In the genomic region with DNA sequence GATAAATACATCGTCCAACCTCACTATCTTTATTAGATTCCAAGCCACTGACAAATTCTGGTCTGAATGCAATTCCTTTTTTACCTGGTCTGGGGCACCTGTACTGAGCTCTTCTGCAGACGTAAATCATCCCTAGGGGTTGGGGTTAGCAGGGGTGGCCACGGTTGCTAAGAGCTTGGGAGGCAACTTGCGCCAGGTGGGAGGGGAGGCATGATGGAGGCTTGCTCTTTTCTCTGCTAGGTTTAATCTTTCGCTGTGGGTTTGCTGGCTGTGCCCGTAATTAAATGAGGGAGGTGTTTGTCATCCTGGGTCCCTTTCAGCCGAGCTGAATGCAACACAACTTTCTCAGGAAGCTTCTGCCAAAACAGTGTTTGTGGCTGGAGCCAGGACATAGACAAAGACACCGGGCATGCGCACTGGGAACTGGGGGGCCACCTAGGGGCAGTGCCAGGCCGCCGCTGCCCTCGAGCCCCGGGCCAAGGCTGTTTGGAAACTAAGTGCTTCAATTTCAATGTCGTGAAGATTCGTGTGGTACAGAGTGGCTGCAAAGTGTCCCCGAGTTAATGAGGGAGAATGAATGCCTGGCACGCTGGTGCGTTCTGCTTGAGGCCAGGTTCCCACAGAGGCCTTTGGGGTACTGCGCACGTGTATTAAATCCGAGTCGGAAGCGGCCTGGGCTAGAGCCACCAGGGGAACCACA, we compare ENCODE assay signal across 7 mouse cellular contexts.
DNase-seq lines count a peak whose midpoint lies in the region; ATAC-seq lines count a peak whose summit lies in the region.

No protein-coding gene starts in this region.

- no peaks in the 10 kb centered on the region for H3K9me3 ChIP-seq in forebrain, embryonic 15.5 days
- no peaks in the 10 kb centered on the region for H3K9me3 ChIP-seq in neural tube, embryonic 13.5 days

- peak; percentile 80 for ATAC-seq in forebrain, embryonic 15.5 days (replicated peaks)
- ATAC-seq in neural tube, embryonic 13.5 days (ENCODE audit: low read depth), result peak; percentile 80

- DNase-seq in spleen, postnatal 4 days (ENCODE audit: low spot score in 2 of 2), result peak; percentile 61 to 77
- no peak for DNase-seq in spleen, postnatal 36 days (ENCODE audit: low spot score in 2 of 2)
- peak; percentile 63 to 86 for DNase-seq in layer of hippocampus, postnatal 14 days (ENCODE audit: low spot score in 2 of 2)
- DNase-seq in thymus, postnatal 0 days (ENCODE audit: low spot score), result no peak
- no peak for DNase-seq in urinary bladder, postnatal 25 days (ENCODE audit: low spot score)

- peaks cover 30% of the 10 kb centered on the region; the same call in 1 of the 2 replicates for H3K27me3 ChIP-seq in forebrain, embryonic 15.5 days
- no peaks in the 10 kb centered on the region for H3K27me3 ChIP-seq in neural tube, embryonic 13.5 days

- H3K36me3 ChIP-seq in forebrain, embryonic 15.5 days, result no peaks in the 10 kb centered on the region
- H3K36me3 ChIP-seq in neural tube, embryonic 13.5 days, result no peaks in the 10 kb centered on the region

- H3K4me1 ChIP-seq in forebrain, embryonic 15.5 days, result peaks cover 20% of the 10 kb centered on the region
- H3K4me1 ChIP-seq in neural tube, embryonic 13.5 days (replicated peaks), result peaks cover 48% of the 10 kb centered on the region

- 22% methylated on average over 23 of the region's 23 CpGs for WGBS in forebrain, embryonic 15.5 days
- WGBS in neural tube, embryonic 13.5 days, result 46% methylated on average over 23 of the region's 23 CpGs

- H3K9ac ChIP-seq in forebrain, embryonic 15.5 days (replicated peaks), result 0 out of 2 replicates have a peak overlapping the region, but pooled peaks have one; percentile 3
- H3K9ac ChIP-seq in neural tube, embryonic 13.5 days, result no peak overlapping the region

- no peak overlapping the region for H3K4me3 ChIP-seq in forebrain, embryonic 15.5 days
- H3K4me3 ChIP-seq in neural tube, embryonic 13.5 days, result no peak overlapping the region

- no peak overlapping the region for H3K27ac ChIP-seq in forebrain, embryonic 15.5 days (replicated peaks)
- peak overlapping the region; percentile 69 for H3K27ac ChIP-seq in neural tube, embryonic 13.5 days (replicated peaks)

- H3K4me2 ChIP-seq in forebrain, embryonic 15.5 days (replicated peaks), result 0 out of 2 replicates have a peak overlapping the region, but pooled peaks have one; percentile 2
- H3K4me2 ChIP-seq in neural tube, embryonic 13.5 days, result 0 out of 2 replicates have a peak overlapping the region, but pooled peaks have one; percentile 14

Comparison
In these comparisons a context has a peak if more than half of its experiments do, and no peak if none do; other contexts are left out.
1. DNase-seq: peak in spleen, postnatal 4 days (2 of 2) and layer of hippocampus, postnatal 14 days (2 of 2); none in spleen, postnatal 36 days (0 of 2), thymus, postnatal 0 days (single experiment) and urinary bladder, postnatal 25 days (single experiment).